Mouse (Mus musculus) olfactory bulb, adult 2 months (tissue): Measurements from ENCODE around the gene Podn.

Experiments
- CTCF ChIP-seq: fragments of 200-500 bp; IDR thresholded peaks from 2 replicates; pipeline ENCODE4 v1.5.1; 2012; ENCODE audit warnings: low read depth, mild to moderate bottlenecking, low read length, moderate library complexity; ENCODE audit not compliant: insufficient read depth
- POLR2A ChIP-seq: fragments of 200-500 bp; IDR thresholded peaks from 2 replicates; pipeline ENCODE4 v1.6.1; 2012; ENCODE audit warnings: mild to moderate bottlenecking, low read depth, low read length, moderate library complexity; ENCODE audit not compliant: insufficient read depth

- TF ChIP-seq POLR2A = no peak
- TF ChIP-seq CTCF = no peak
Measured at GRCm38 (mm10) chr4:108059601-108060379, 36.5 kb downstream of the Podn start.
